Mouse (Mus musculus): ENCODE measurements around the gene Sfxn3.

Sfxn3 gene

DNA sequence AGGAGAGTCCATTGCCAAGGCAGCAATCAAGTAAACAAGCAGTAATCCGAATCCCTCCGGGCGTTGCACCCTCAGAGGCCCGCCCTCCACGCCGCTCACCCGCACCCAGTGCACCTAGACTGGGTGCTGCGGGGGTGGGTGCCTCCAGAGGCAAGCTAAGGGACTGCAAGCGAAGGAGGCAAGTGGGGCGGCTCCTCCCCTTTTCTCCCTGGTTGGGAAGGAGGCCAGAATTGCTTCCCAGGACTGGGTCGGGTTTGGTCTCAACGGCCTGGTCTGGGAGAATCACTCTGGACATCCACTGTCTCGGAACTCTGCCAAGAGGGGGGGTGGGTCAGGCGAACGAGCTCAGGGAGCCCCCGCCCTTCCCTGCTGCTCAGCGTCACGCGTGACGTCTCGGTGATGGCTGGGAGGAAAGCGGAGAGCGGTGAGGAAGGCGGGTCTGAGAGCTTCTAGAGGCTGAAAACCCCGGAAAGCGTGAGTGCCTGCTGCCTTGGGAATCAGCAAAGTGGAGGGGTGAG is at the start of gene Sfxn3:
Gene Sfxn3 (plus strand): TSS at position 87 of the 518 bp plus-strand sequence.
- CTCF ChIA-PET = interaction anchor here (0.5 to 15.3 kb wide), 52 partner anchors 9 to 529 kb away, joined by 3 to 273 read pairs (median 6); partner anchors contain the start of genes Kazald1 (in 3 of the 4), Lzts2 (in 2 of the 4), Mrpl43 (in 1 of the 4) and Twnk (in 1 of the 4)

DNA sequence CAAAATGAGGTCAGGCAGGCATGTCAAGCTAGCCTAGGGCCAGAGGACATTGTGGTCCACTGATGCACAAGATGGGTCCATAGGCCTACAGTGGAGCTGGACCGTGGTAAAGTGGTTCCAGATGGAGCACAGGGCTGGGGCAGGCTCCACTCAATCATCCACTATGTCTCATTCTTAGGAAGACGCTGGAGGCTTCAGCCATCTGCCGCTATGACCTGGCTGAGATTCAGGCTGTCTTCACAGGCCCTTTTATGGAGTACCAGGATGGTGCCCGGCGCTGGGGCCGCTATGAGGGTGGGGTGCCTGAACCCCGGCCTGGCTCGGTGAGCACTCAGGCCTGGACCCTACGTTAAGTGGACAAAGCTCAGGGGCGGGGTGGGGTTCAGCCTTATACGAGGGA is 49.5 kb upstream of the Sfxn3 start:
- CTCF ChIA-PET = interaction anchor here in 3 of 4 experiments (0.6 to 1.4 kb wide), 4 partner anchors 34 to 62 kb away, joined by 3 to 5 read pairs (median 4); no protein-coding TSS in a partner anchor
- POLR2A ChIA-PET = interaction anchor here in 2 of 4 experiments (1.2 to 1.6 kb wide), 4 partner anchors 9 to 67 kb away, joined by 3 to 4 read pairs (median 3); partner anchors contain the start of genes Mrpl43 (in 1 of the 2) and Slf2 (in 1 of the 2)

More for the DNA sequence above, at the start of gene Sfxn3:
- POLR2A ChIA-PET = interaction anchor here (0.5 to 7.2 kb wide), 42 partner anchors 10 to 493 kb away, joined by 3 to 107 read pairs (median 4); partner anchors contain the start of genes Kazald1 (in 3 of the 4), Lzts2 (in 2 of the 4), Mrpl43 (in 2 of the 4) and Twnk (in 2 of the 4)

DNA sequence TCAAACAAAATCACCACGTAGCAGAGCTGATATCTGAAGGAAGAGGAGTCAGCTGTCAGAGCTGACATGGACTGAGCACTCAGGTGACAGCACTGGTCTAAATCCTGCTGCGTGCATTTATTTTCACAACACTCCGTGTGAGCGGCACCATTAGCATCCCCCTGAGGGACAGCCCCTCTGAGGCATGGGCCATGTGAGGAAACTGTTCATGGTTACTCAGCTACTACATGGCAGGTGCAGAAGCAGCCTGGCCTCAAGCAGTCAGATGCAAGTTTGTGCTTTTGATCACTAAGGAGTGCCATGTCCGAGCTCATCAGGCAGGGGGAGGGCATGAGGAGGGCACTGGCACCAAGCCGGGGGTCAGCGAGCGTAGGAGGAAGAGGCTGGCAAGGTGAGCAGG is 47.7 kb upstream of the Sfxn3 start:
- ChIA-PET POLR2A (interaction anchor here in 1 of 4 experiments (0.9 to 8.6 kb wide), 3 partner anchors 13 to 69 kb away, joined by 3 to 141 read pairs (median 4); partner anchors contain the start of genes Lzts2 and Slf2), CTCF (interaction anchor here in 2 of 4 experiments (0.6 to 2.8 kb wide), 3 partner anchors 31 to 279 kb away, joined by 4 to 14 read pairs (median 7); no protein-coding TSS in a partner anchor)

DNA sequence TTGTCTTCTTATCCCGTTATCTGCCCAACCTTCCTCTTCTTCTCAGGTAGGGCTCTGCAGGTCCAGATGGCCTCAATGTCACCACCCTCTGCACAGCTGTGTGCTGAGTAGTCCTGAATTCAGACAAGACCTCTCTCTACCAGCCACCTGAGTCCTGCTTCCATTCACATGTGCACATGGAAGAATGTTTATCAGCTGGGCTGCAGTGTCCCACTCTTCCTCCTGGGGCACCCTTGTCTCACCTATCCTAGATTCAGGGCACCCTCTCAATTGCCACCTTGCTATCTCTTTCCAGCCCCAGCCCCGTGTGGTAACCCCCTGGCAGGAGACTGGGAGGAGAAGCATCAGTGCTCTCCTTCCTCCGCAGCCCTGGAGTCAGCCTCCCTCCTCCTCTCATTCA is 45.0 kb upstream of the Sfxn3 start:
- ChIA-PET CTCF (interaction anchor here in 3 of 4 experiments (0.5 to 3.3 kb wide), 5 partner anchors 13 to 1508 kb away, joined by 3 to 18 read pairs (median 5); partner anchors contain the start of gene Sema4g (in 1 of the 3)), POLR2A (interaction anchor here (0.5 to 8.6 kb wide), 7 partner anchors 13 to 1044 kb away, joined by 3 to 141 read pairs (median 9); partner anchors contain the start of gene Lzts2 (in 2 of the 4))

DNA sequence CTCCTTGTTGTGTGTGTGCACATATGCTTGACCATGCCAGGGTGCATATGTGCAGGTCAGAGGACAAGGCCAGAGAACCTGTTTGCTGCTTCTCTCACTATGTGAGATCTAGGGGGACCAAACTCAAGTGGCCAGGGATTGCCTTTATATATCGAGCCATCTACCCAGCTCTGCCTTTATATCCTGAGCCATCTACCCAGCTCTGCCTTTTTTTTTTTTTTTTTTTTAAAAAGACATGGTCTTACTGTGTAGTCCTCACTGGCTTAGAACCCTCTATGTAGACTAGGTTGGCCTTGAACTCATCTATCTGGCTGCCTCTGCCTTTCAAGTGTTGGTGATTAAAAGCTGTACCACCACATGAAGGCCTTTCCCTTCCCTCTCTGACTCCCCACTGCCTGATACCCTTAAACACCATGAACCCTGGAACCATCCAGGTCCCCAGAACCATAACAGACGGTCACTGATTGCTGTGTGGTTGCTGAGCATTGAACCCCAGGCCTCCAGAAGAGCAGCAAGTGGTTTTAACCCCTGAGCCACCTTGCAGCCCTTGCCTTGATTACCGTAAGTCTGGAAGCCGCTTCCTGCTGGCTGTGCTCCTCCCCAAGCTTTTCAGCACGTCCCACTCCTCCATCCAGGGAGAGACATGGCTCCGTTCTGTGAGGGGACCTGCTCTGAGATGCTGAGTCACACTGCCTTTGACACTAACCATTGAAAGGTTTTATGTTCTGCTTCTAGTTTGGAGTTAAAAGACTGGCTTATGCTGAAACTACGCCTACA is 43.4 kb upstream of the Sfxn3 start:
- ChIA-PET POLR2A (interaction anchor here in 3 of 4 experiments (0.6 to 8.6 kb wide), 11 partner anchors 10 to 715 kb away, joined by 3 to 141 read pairs (median 3); partner anchors contain the start of gene Lzts2 (in 2 of the 3)), CTCF (interaction anchor here in 3 of 4 experiments (0.6 to 16.7 kb wide), 8 partner anchors 8 to 1169 kb away, joined by 3 to 523 read pairs (median 4); no protein-coding TSS in a partner anchor)

DNA sequence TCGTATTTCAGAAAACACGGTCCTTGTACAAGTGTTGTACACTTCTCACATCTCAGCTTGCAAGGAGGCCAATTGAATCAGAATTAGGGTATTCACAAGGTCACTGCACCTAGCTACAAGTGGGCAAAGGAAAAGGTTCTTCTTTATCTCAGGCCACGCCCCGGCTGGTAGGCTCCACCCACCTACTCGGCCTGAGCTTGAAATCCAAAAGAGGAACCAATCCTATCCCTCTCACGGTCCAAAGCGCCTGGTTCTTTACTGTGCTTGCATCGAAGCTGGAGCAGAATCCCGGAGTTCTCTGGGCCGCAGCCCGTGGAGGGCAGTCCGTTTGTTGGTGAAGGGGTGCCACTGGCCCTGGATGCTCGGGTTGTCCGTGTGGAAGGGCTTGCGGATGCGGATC is 41.9 kb upstream of the Sfxn3 start, which contains the start of gene Twnk:
Gene Twnk (plus strand): TSS at position 220 of the 400 bp plus-strand sequence.
- ChIA-PET CTCF (interaction anchor here (0.7 to 16.7 kb wide), 15 partner anchors 10 to 443 kb away, joined by 3 to 523 read pairs (median 6); partner anchors contain the start of genes Hif1an (in 1 of the 4), Kazald1 (in 1 of the 4), Lzts2 (in 1 of the 4) and Sema4g (in 1 of the 4)), POLR2A (interaction anchor here (0.5 to 8.6 kb wide), 54 partner anchors 8 to 1522 kb away, joined by 3 to 141 read pairs (median 4); partner anchors contain the start of genes Lzts2 (in 4 of the 4), Kazald1 (in 3 of the 4), Pdzd7 (in 2 of the 4) and Sema4g (in 2 of the 4))

DNA sequence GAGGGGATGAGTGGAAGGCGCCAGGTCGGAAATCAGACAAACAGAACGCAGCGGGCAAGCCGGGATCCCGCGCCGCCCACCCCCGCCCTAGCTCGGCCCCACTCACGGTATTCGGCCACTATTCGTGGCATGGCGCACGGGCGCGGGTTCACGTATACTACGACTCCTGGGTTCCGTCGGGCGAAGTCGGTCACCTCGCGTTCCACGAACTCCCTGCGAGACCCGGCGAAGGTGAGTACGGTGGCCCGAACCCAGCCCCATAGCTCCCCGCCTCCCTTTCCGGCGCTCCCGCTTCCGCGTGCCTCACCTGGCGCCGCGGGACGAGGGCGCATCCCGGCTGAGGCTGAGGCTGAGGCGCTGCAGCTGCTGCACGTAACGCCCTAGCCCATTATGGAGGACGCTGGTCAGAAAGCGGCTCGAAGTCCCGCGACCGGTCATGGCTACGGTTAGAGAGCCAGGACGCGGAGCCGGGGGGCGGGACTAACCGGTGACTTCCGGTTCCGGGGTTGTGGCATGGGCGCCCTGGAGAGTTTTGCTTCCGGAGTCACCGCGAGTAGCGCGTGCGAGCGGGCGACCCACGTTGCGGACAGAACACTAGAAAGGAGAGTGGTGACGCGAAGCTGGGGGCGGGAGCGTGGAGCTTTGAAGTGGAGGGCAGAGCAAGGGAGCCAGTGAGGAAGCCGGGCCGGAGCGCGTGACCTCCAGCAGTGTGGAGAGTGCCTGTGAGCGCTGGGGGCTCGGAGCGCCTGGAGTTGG is 41.2 kb upstream of the Sfxn3 start, which contains the start of gene Mrpl43:
Gene Mrpl43 (minus strand): TSS at position 486 of the 756 bp plus-strand sequence.
- CTCF ChIA-PET = interaction anchor here (0.6 to 16.7 kb wide), 16 partner anchors 9 to 443 kb away, joined by 3 to 523 read pairs (median 6); partner anchors contain the start of genes Sema4g (in 2 of the 4), Hif1an (in 1 of the 4), Kazald1 (in 1 of the 4) and Lzts2 (in 1 of the 4)
- POLR2A ChIA-PET = interaction anchor here (0.5 to 8.6 kb wide), 59 partner anchors 8 to 539 kb away, joined by 3 to 141 read pairs (median 4); partner anchors contain the start of genes Lzts2 (in 4 of the 4), Kazald1 (in 3 of the 4), Pdzd7 (in 2 of the 4) and Sema4g (in 2 of the 4)

DNA sequence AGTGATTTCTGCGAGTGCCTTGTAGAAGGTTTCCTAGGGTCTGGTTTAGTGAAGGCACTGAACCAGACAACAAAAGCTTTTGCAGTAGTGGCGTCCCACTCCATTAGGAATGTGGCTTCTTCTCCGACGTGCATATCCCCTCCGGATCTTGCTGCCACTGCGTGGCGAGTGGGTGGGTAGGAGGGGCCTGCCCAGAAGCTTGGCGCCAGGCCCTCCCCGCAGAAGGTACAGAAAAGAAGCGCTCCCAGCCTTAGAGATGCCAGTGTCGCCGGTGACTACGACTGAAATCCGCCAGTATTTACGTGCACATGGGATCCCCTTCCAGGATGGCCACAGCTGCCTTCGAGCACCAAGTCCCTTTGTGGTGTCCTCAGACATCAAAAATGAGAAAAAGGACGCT is 40.3 kb upstream of the Sfxn3 start:
- POLR2A ChIA-PET = interaction anchor here in 3 of 4 experiments (0.7 to 8.6 kb wide), 31 partner anchors 9 to 163 kb away, joined by 3 to 141 read pairs (median 4); partner anchors contain the start of genes Lzts2 (in 2 of the 3), Pdzd7 (in 2 of the 3), Sema4g (in 2 of the 3) and Sfxn3 (in 2 of the 3)
- CTCF ChIA-PET = interaction anchor here in 3 of 4 experiments (1.2 to 16.7 kb wide), 7 partner anchors 10 to 40 kb away, joined by 3 to 523 read pairs (median 10); partner anchors contain the start of genes Sema4g (in 1 of the 3) and Sfxn3 (in 1 of the 3)

DNA sequence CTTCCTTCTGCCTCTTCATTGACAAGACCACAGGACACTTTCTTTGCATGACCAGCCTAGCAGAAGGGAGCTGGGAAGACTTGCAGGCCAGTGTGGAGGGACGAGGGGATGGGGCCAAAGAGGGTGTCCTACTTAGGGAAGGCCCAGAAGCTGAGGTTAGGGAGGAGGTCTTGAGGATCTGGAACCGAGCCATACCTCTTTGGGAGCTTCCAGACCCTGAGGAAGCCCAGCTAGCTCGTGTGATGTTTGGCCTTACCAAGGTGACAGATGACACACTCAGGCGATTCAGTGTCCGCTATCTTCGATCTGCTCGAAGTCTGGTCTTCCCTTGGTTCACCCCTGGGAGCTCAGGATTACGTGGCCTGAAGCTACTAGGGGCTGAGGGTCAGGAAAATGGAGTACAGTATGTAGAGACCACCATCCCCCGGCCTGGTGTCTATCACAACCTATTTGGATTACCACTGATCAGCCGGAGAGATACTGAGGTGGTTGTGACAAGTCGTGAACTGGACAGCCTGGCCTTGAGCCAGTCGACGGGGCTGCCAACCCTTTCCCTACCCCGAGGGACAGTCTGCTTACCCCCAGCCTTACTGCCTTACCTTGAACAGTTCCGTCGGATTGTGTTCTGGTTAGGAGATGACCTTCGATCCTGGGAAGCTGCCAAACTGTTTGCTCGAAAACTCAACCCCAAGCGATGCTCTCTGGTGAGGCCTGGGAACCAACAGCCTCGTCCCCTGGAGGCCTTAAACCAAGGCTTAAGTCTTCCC is 39.7 kb upstream of the Sfxn3 start:
- CTCF ChIA-PET = interaction anchor here (0.6 to 16.7 kb wide), 8 partner anchors 9 to 560 kb away, joined by 3 to 523 read pairs (median 4); partner anchors contain the start of gene Sfxn3 (in 1 of the 4)
- POLR2A ChIA-PET = interaction anchor here in 3 of 4 experiments (0.5 to 8.6 kb wide), 22 partner anchors 8 to 555 kb away, joined by 3 to 141 read pairs (median 5); partner anchors contain the start of genes Lzts2 (in 2 of the 3), Pdzd7 (in 2 of the 3), Sfxn3 (in 2 of the 3) and Slf2 (in 2 of the 3)

DNA sequence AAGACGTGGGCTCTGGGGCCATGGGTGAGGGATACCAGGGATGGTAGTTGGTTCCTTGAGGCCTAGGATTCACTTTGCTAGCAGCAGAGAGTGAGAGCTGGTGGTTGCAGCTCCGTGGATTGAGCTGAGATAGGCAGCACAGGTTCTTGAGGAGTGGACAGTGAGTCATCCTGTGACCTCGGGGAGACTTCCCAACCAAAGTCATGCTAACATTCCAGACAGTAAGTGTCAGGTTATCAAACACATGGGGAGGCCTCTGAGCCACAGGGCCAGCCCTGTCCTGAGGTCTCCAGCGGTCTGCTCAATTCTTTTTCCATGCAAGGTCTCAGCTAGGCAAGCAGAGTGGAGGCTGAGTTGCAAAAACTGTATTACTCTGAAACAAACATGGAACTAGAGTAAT is 36.7 kb upstream of the Sfxn3 start:
- ChIA-PET POLR2A (interaction anchor here in 1 of 4 experiments (1.4 to 9.7 kb wide), 2 partner anchors 17 to 64 kb away, joined by 8 to 152 read pairs; partner anchors contain the start of gene Kazald1), CTCF (interaction anchor here (0.5 to 16.7 kb wide), 5 partner anchors 15 to 20 kb away, joined by 4 to 523 read pairs (median 7); no protein-coding TSS in a partner anchor)

DNA sequence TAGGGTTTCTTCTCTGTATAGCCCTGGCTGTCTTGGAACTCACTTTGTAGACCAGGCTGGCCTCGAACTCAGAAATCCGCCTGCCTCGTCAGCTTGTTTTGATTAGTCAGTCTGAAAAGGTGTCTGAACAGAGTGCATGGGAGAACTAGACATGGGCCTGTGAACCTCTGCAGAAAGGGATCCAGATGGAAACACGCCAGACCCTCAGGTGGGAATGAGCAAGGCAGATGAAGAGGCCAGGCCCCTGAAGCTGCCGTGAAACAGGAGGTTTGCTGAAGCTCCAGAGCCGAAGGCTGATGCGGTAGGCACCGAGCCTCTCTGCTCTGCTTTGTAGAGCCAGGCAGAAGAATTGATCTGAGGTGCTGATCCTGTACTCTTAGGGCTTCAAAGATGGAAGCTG is 35.1 kb upstream of the Sfxn3 start:
- CTCF ChIA-PET = interaction anchor here (0.5 to 16.7 kb wide), 18 partner anchors 8 to 149 kb away, joined by 3 to 523 read pairs (median 4); partner anchors contain the start of genes Sfxn3 (in 2 of the 4), Kazald1 (in 1 of the 4) and Sema4g (in 1 of the 4)
- POLR2A ChIA-PET = interaction anchor here (0.6 to 9.9 kb wide), 17 partner anchors 8 to 498 kb away, joined by 3 to 152 read pairs (median 5); partner anchors contain the start of genes Mrpl43 (in 2 of the 4), Twnk (in 2 of the 4), Kazald1 (in 1 of the 4) and Pdzd7 (in 1 of the 4)

DNA sequence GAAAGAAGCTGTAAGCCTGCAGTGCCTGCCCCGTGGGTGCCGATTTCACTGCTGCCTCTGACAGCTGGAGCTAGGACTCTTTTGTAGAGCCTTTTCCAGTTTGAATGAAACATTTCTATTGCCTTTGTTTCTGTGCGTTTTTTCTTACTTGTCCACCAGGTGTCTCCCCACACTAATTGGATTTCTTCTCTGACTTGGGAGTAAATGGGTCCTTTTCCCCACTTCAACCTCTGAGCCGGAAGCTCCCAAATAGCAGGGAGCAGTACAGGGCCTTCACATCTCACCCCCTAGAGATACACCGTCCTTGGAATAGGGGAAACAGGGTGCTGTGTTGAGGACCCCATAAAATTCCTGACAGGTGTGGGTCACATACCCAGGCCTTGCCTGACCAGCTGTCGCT is 34.7 kb upstream of the Sfxn3 start:
- ChIA-PET CTCF (interaction anchor here (0.5 to 16.7 kb wide), 22 partner anchors 8 to 148 kb away, joined by 3 to 523 read pairs (median 4); partner anchors contain the start of genes Sfxn3 (in 2 of the 4), Kazald1 (in 1 of the 4) and Sema4g (in 1 of the 4)), POLR2A (interaction anchor here (0.6 to 9.9 kb wide), 17 partner anchors 8 to 498 kb away, joined by 3 to 152 read pairs (median 5); partner anchors contain the start of genes Mrpl43 (in 2 of the 4), Twnk (in 2 of the 4), Kazald1 (in 1 of the 4) and Pdzd7 (in 1 of the 4))

DNA sequence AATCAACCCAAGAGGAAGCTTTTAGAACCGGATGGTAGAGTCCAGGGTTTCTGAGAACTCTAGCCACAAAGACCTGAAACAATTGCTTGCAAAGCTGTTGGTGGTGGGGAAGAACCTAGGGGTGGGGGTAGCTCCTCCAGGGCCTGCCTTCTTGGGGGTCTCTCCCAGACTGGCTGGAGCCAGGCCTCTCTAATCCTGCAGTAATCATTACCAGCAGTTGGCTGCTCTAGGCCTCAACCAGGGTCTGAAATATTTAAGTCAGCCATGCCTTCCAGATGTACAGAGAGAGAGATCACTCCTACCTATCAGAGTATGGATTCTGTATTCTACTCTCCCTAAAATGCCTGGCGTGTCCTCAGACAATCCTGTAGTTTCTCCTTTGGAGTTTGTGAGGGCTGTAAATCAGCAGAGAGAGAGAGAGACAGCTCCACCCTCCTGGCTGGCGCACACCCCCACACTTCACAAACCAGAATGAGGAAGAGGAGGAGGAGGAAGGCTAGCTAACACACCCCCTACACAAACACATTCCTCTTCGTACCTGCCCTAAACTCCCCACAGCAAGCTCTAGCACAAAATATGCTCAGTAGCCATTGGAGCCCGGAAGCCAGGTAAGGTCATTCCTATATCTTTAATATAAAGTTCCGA is 33.6 kb upstream of the Sfxn3 start:
- POLR2A ChIA-PET = interaction anchor here (0.5 to 9.9 kb wide), 32 partner anchors 8 to 1339 kb away, joined by 3 to 152 read pairs (median 6); partner anchors contain the start of genes Twnk (in 4 of the 4), Mrpl43 (in 2 of the 4), Sfxn3 (in 2 of the 4) and Slf2 (in 2 of the 4)
- CTCF ChIA-PET = interaction anchor here (0.5 to 16.7 kb wide), 21 partner anchors 8 to 745 kb away, joined by 3 to 523 read pairs (median 5); partner anchors contain the start of genes Sfxn3 (in 2 of the 4), Kazald1 (in 1 of the 4), Mrpl43 (in 1 of the 4) and Twnk (in 1 of the 4)

DNA sequence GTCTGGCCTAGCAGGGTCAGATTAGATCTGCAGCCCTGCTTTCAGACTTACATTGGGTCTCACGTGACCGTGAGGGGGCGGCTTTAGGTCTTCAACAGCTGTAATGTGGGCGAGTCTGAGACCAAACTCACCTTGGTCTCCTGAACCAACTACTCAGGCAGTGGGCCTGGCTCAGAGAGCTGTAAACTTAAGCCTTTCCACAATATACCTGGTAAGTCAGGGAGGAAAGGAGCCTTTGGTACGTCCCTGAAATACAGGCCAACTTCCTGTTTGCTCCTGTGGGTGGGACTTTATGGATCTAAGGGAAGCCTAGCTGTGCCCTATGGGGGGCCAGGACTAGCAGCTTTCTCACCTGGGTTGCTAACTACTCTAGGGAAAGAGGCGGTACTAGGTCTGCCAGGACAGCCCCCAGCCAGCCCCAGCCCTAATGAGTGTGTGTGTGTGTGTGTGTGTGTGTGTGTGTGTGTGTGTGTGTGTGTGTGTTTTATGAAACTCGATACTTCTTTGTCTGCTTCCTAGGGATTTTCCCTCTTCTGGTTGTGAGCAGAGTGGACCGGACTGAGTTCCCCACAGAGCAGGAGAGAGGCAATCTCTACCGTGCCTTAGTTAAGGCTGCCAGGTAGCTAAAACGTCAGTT is 32.9 kb upstream of the Sfxn3 start, which contains the start of gene Lzts2:
Gene Lzts2 (plus strand): TSS at position 80 of the 637 bp plus-strand sequence.
- ChIA-PET CTCF (interaction anchor here (0.5 to 16.7 kb wide), 22 partner anchors 9 to 745 kb away, joined by 3 to 523 read pairs (median 4); partner anchors contain the start of genes Kazald1 (in 1 of the 4), Mrpl43 (in 1 of the 4), Pdzd7 (in 1 of the 4) and Sfxn3 (in 1 of the 4)), POLR2A (interaction anchor here (0.6 to 9.9 kb wide), 39 partner anchors 9 to 1340 kb away, joined by 3 to 152 read pairs (median 5); partner anchors contain the start of genes Twnk (in 4 of the 4), Kazald1 (in 2 of the 4), Mrpl43 (in 2 of the 4) and Sfxn3 (in 2 of the 4))

All from embryonic stem cell, embryonic (primary cell).